Mouse (Mus musculus): ENCODE data around the gene Rfx8. TPM values are rescaled to one million over a fixed set of nuclear protein-coding genes. Genes with fewer than 3 reads are reported as not detected.
A peak's percentile ranks its signal among the peaks of the same experiment; 100 is the strongest.

The Rfx8 gene
- total and polyA plus RNA-seq, 2 experiments from 2014 or later: 0.28 to 0.66 TPM

DNA sequence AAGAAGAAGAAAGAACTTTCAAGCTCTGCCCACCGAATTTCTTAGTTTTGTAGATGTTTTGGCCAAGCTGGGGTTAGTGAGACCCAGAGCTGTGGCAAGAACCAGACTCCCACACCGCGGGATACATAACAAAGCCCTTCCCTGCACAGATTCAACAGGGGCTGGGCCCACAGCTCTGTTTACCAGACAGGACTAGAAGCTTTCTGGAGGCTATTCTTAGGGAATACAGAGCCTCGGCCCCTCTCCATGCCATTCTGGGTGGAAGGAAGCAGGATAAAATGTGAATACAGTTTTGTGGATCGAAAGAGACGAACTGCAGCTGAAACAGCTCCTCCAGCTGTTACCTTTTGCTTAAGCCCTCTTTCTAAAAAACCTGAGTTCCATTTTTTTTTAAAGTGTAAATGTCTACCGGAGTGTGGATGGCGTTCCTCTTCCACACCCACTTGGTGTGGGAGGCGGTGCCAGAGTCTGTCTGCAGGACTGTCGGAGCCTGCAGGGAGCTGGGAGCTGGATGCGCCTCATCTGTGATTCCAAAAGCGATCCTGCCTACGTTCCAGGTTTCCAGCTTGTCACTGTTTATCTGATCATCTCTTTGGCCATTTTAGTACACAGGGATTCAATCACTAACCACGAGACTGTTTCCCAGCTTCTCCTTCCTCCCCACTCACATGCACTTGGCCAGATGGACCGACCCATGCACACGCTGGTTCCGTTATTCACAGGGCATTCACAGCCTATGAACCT is 70.9 kb downstream of the Rfx8 start:
- H3K9ac ChIP-seq (replicated peaks; ENCODE audit: low read length, poor library complexity, severe bottlenecking): peak overlapping the region; percentile 79
- H3K9me3 ChIP-seq (ENCODE audit: low read length): no peaks in the 10 kb centered on the region
- peak overlapping the region; percentile 71 for H3K4me3 ChIP-seq (ENCODE audit: low read depth, low read length)
- 10% methylated on average over 17 of the region's 17 CpGs for WGBS
- TF ChIP-seq CTCF (IDR thresholded peaks at IDR 0.05): no peak; the same call in 1 of the 2 replicates
- H3K27me3 ChIP-seq (ENCODE audit: insufficient read depth, low read length): 0 out of 2 replicates have a peak, but pooled peaks cover 4% of the 10 kb centered on the region
- ATAC-seq (ENCODE audit: low FRiP score) (peak; percentile 41; the same call in 1 of the 2 replicates), DNase-seq (ENCODE audit: low spot score) (peak; percentile 44)
- peak overlapping the region; percentile 78 for H3K27ac ChIP-seq (ENCODE audit: low read depth, low read length)
- no peaks in the 10 kb centered on the region for H3K36me3 ChIP-seq (ENCODE audit: insufficient read depth, low read length)
- H3K4me2 ChIP-seq (ENCODE audit: low read depth, low read length, poor library complexity, severe bottlenecking): peak overlapping the region; percentile 97
- peaks cover 3% of the 10 kb centered on the region; the same call in 1 of the 2 replicates for H3K4me1 ChIP-seq (ENCODE audit: insufficient read depth, low read length)

DNA sequence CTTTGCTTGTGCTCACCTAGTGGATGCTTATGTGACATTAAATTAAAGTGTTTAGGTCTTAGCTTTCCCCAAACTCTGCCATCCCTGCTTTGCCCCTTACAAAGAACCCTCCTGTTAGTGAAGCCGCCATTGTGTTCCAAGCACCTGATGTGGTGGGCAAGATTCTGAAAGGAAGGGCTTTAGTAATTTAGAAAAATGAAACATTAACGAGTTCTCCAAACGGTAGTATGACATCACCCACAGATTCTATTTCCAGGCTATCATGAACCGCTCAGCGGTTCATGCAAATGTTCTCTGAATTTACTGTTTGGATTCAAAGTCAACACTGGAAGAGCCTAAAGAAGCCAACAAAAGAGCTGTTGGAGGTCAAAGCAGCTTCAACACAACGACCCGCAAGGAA is 72.2 kb downstream of the Rfx8 start:
- 83% methylated on average over 7 of the region's 7 CpGs for WGBS
- Histone ChIP-seq H3K9me3 (ENCODE audit: low read length) (no peaks in the 10 kb centered on the region), H3K9ac (replicated peaks; ENCODE audit: low read length, poor library complexity, severe bottlenecking) (no peak overlapping the region), H3K4me2 (ENCODE audit: low read depth, low read length, poor library complexity, severe bottlenecking) (peak overlapping the region; percentile 97), H3K27me3 (ENCODE audit: insufficient read depth, low read length) (0 out of 2 replicates have a peak, but pooled peaks cover 4% of the 10 kb centered on the region), H3K4me3 (ENCODE audit: low read depth, low read length) (no peak overlapping the region), H3K36me3 (ENCODE audit: insufficient read depth, low read length) (no peaks in the 10 kb centered on the region), H3K27ac (ENCODE audit: low read depth, low read length) (no peak overlapping the region), H3K4me1 (ENCODE audit: insufficient read depth, low read length) (peaks cover 3% of the 10 kb centered on the region; the same call in 1 of the 2 replicates)
- no peak for DNase-seq (ENCODE audit: low spot score)
- ATAC-seq (ENCODE audit: low FRiP score): no peak
- no peak for TF ChIP-seq CTCF (IDR thresholded peaks at IDR 0.05)

DNA sequence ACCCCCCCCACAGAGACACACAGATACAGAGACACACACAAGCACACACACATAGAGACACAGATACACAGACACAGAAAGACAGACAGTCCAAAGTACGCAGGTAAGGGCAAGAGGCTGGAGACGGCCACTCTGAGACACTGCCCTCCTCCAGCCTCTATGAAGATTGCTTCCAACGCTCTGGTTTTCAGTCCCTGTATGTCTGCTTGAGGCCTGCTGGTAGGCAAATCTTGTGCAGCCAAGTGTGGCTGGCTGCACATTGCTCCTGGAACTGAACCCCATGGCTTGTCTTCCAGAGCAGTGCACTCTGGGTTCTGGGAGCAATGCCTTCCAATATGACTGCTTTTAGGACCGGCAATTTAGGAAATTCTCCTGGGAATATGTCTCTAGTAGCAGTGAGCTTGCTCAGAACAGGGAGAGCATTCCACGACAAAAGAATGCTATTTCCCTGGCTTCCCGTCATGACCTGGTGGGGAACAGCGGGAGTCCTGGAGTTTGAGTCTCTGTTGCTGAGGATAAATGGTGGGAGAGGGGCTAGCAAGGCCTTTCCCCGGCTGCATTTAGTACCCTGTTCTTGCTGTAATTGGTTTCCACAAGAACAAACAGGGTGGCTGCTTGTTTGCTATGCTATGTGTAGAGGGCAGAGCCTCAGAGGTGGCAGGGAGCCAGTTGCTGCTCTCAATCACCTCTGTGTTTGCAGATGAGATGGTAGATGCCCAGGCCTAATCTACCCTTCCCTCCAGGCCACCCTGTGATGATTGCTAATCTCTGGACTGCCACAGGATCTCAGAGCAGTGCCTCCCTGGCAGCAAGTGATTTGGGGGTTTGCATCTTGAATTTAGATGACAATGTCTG is 74.7 kb downstream of the Rfx8 start:
- H3K27ac ChIP-seq (ENCODE audit: low read depth, low read length): peak overlapping the region; percentile 32; the same call in 1 of the 2 replicates
- DNase-seq (ENCODE audit: low spot score) (peak; percentile 69), ATAC-seq (ENCODE audit: low FRiP score) (no peak)
- H3K9me3 ChIP-seq (ENCODE audit: low read length): no peaks in the 10 kb centered on the region
- H3K9ac ChIP-seq (replicated peaks; ENCODE audit: low read length, poor library complexity, severe bottlenecking): no peak overlapping the region
- H3K36me3 ChIP-seq (ENCODE audit: insufficient read depth, low read length): no peaks in the 10 kb centered on the region
- H3K4me3 ChIP-seq (ENCODE audit: low read depth, low read length): no peak overlapping the region
- WGBS: 34% methylated on average over 8 of the region's 8 CpGs
- no peak for TF ChIP-seq CTCF (IDR thresholded peaks at IDR 0.05)
- no peak overlapping the region for H3K4me2 ChIP-seq (ENCODE audit: low read depth, low read length, poor library complexity, severe bottlenecking)
- peaks cover 3% of the 10 kb centered on the region; the same call in 1 of the 2 replicates for H3K4me1 ChIP-seq (ENCODE audit: insufficient read depth, low read length)
- H3K27me3 ChIP-seq (ENCODE audit: insufficient read depth, low read length): no peaks in the 10 kb centered on the region

DNA sequence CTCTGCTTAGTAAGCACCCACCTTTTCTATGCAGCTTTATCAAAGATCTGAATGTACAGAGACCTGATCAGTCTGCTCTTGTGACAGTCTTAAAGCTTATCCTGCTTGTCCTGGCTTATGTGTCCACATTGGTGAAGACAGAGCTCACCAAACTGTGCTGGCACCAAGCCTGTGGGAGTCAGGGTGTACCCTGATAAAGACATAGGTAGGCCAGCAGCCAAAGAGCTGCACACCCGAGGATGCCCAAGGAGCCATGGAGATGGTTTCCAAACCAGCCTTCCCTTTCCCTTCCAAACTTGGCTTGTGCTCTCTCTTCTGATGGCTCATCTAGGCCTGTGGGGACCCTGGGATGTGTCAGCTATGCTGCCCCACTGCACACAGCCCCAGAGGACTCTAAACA is 76.5 kb downstream of the Rfx8 start:
- no peaks in the 10 kb centered on the region for H3K36me3 ChIP-seq (ENCODE audit: insufficient read depth, low read length)
- ATAC-seq (ENCODE audit: low FRiP score): no peak
- H3K27ac ChIP-seq (ENCODE audit: low read depth, low read length): no peak overlapping the region
- H3K4me3 ChIP-seq (ENCODE audit: low read depth, low read length): no peak overlapping the region
- H3K9me3 ChIP-seq (ENCODE audit: low read length): no peaks in the 10 kb centered on the region
- no peak for DNase-seq (ENCODE audit: low spot score)
- H3K9ac ChIP-seq (replicated peaks; ENCODE audit: low read length, poor library complexity, severe bottlenecking): no peak overlapping the region
- H3K27me3 ChIP-seq (ENCODE audit: insufficient read depth, low read length): no peaks in the 10 kb centered on the region
- WGBS: 68% methylated on average over 1 of the region's 1 CpGs
- peaks cover 3% of the 10 kb centered on the region; the same call in 1 of the 2 replicates for H3K4me1 ChIP-seq (ENCODE audit: insufficient read depth, low read length)
- H3K4me2 ChIP-seq (ENCODE audit: low read depth, low read length, poor library complexity, severe bottlenecking): no peak overlapping the region
- TF ChIP-seq CTCF (IDR thresholded peaks at IDR 0.05): no peak

DNA sequence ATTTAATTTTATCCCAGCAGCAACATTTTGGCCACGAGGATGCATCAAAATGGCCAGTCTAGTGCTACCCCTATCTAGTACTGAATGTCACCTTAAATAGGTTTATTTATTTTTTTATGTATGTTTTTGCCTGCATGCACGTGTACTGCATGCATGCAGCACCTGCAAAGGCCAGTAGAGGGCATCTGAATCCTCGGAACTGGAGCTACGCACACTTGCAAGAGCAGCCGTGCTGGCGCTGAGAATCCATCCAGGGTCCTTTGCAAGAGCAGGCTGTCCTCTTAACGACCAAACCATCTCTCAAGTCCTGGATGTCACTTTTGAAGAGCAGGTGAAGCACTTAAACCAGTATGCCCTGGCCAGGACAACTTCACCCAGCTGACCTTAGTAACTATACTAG is 79.1 kb downstream of the Rfx8 start:
- Histone ChIP-seq H3K4me1 (ENCODE audit: insufficient read depth, low read length) (no peaks in the 10 kb centered on the region), H3K27me3 (ENCODE audit: insufficient read depth, low read length) (no peaks in the 10 kb centered on the region), H3K36me3 (ENCODE audit: insufficient read depth, low read length) (no peaks in the 10 kb centered on the region), H3K4me2 (ENCODE audit: low read depth, low read length, poor library complexity, severe bottlenecking) (no peak overlapping the region), H3K9me3 (ENCODE audit: low read length) (no peaks in the 10 kb centered on the region), H3K4me3 (ENCODE audit: low read depth, low read length) (no peak overlapping the region), H3K9ac (replicated peaks; ENCODE audit: low read length, poor library complexity, severe bottlenecking) (no peak overlapping the region), H3K27ac (ENCODE audit: low read depth, low read length) (no peak overlapping the region)
- DNase-seq (ENCODE audit: low spot score) (no peak), ATAC-seq (ENCODE audit: low FRiP score) (no peak)
- peak; percentile 32 for TF ChIP-seq CTCF (IDR thresholded peaks at IDR 0.05)
- 90% methylated on average over 7 of the region's 7 CpGs for WGBS

All from midbrain, postnatal 0 days (tissue).